8 mouse cellular contexts compared by ENCODE assay signal in genomic region chr2:148443249-148443958, GRCm38 (mm10). TPM values are rescaled to one million over a fixed set of nuclear protein-coding genes. Genes with fewer than 3 reads are reported as not detected.
DNase-seq lines count a peak whose midpoint lies in the region; ATAC-seq lines count a peak whose summit lies in the region.

Gene Cd93 (minus strand): TSS chr2:148443563.

- peak within 1 kb of the TSS; percentile 27 for H3K4me3 ChIP-seq in forebrain, embryonic 10.5 days
- no peak within 1 kb of the TSS for H3K4me3 ChIP-seq in forebrain, embryonic 11.5 days (ENCODE audit: low read depth, low read length)
- H3K4me3 ChIP-seq in embryonic facial prominence, embryonic 13.5 days, result peak within 1 kb of the TSS; percentile 17
- H3K4me3 ChIP-seq in limb, embryonic 11.5 days (ENCODE audit: low read depth, low read length), result 0 out of 2 replicates have a peak within 1 kb of the TSS, but pooled peaks have one; percentile 3
- H3K4me3 ChIP-seq in midbrain, embryonic 11.5 days (ENCODE audit: low read depth, low read length), result no peak within 1 kb of the TSS

- DNase-seq in forebrain, embryonic 10.5 days (ENCODE audit: extremely low spot score, low spot score), result no peak
- no peak for DNase-seq in forebrain, embryonic 11.5 days (ENCODE audit: low spot score)
- peak; percentile 66 for DNase-seq in heart, postnatal 25 days (ENCODE audit: low spot score)
- no peak for DNase-seq in limb, embryonic 11.5 days (ENCODE audit: low spot score)
- DNase-seq in midbrain, embryonic 11.5 days (ENCODE audit: low spot score, missing footprints), result no peak
- DNase-seq in thymus, adult 18-20 months, result peak; percentile 5 to 29
- DNase-seq in layer of hippocampus, adult 9-11 months, result no peak

- no peak within 1 kb of the TSS for H3K9ac ChIP-seq in forebrain, embryonic 11.5 days (ENCODE audit: low read length)
- H3K9ac ChIP-seq in embryonic facial prominence, embryonic 13.5 days, result peak within 1 kb of the TSS; percentile 49; the same call in 1 of the 2 replicates
- no peak within 1 kb of the TSS for H3K9ac ChIP-seq in limb, embryonic 11.5 days (ENCODE audit: low read length)
- no peak within 1 kb of the TSS for H3K9ac ChIP-seq in midbrain, embryonic 11.5 days (ENCODE audit: low read length)

- H3K36me3 ChIP-seq in forebrain, embryonic 10.5 days (replicated peaks), result no peaks in the 10 kb centered on the region
- H3K36me3 ChIP-seq in forebrain, embryonic 11.5 days (ENCODE audit: control insufficient read depth, insufficient read depth, low read length), result no peaks in the 10 kb centered on the region
- H3K36me3 ChIP-seq in embryonic facial prominence, embryonic 13.5 days, result no peaks in the 10 kb centered on the region
- H3K36me3 ChIP-seq in limb, embryonic 11.5 days (ENCODE audit: control insufficient read depth, insufficient read depth, low read length), result no peaks in the 10 kb centered on the region
- H3K36me3 ChIP-seq in midbrain, embryonic 11.5 days (ENCODE audit: control insufficient read depth, insufficient read depth, low read length), result no peaks in the 10 kb centered on the region

- ATAC-seq in forebrain, embryonic 11.5 days (replicated peaks; ENCODE audit: low FRiP score), result no peak; the same call in 1 of the 2 replicates
- ATAC-seq in embryonic facial prominence, embryonic 13.5 days (ENCODE audit: insufficient number of reproducible peaks, insufficient read depth, low FRiP score, low TSS enrichment, low read depth), result no peak
- ATAC-seq in limb, embryonic 11.5 days (ENCODE audit: insufficient number of reproducible peaks, low FRiP score, low TSS enrichment, low read depth), result no peak
- ATAC-seq in midbrain, embryonic 11.5 days (ENCODE audit: low FRiP score), result peak; percentile 42; the same call in 1 of the 2 replicates

- no peaks in the 10 kb centered on the region for H3K27me3 ChIP-seq in forebrain, embryonic 10.5 days (ENCODE audit: poor library complexity, severe bottlenecking)
- H3K27me3 ChIP-seq in forebrain, embryonic 11.5 days (ENCODE audit: control insufficient read depth, insufficient read depth, low read length), result no peaks in the 10 kb centered on the region
- no peaks in the 10 kb centered on the region; the same call in 1 of the 2 replicates for H3K27me3 ChIP-seq in embryonic facial prominence, embryonic 13.5 days
- no peaks in the 10 kb centered on the region for H3K27me3 ChIP-seq in limb, embryonic 11.5 days (ENCODE audit: control insufficient read depth, insufficient read depth, low read length)
- no peaks in the 10 kb centered on the region for H3K27me3 ChIP-seq in midbrain, embryonic 11.5 days (ENCODE audit: control insufficient read depth, insufficient read depth, low read length)

- WGBS in forebrain, embryonic 10.5 days, result 57% methylated on average over 13 of the region's 13 CpGs
- 63% methylated on average over 13 of the region's 13 CpGs for WGBS in forebrain, embryonic 11.5 days
- WGBS in embryonic facial prominence, embryonic 13.5 days, result 50% methylated on average over 13 of the region's 13 CpGs
- WGBS in limb, embryonic 11.5 days, result 56% methylated on average over 13 of the region's 13 CpGs
- WGBS in midbrain, embryonic 11.5 days, result 60% methylated on average over 13 of the region's 13 CpGs

- no peak within 1 kb of the TSS for H3K4me2 ChIP-seq in forebrain, embryonic 11.5 days (ENCODE audit: low read depth, low read length, severe bottlenecking)
- no peak within 1 kb of the TSS for H3K4me2 ChIP-seq in embryonic facial prominence, embryonic 13.5 days
- H3K4me2 ChIP-seq in limb, embryonic 11.5 days (ENCODE audit: low read depth, severe bottlenecking), result no peak within 1 kb of the TSS
- H3K4me2 ChIP-seq in midbrain, embryonic 11.5 days, result no peak within 1 kb of the TSS

- intact Hi-C loops in heart, postnatal 25 days (cut with DNase I), result loop anchor here (2.0 to 10.0 kb wide), 2 partner anchors 33 to 91 kb away; no protein-coding TSS in a partner anchor

- H3K9me3 ChIP-seq in forebrain, embryonic 10.5 days, result no peaks in the 10 kb centered on the region
- H3K9me3 ChIP-seq in forebrain, embryonic 11.5 days (ENCODE audit: control insufficient read depth, low read length), result no peaks in the 10 kb centered on the region
- no peaks in the 10 kb centered on the region for H3K9me3 ChIP-seq in embryonic facial prominence, embryonic 13.5 days
- no peaks in the 10 kb centered on the region for H3K9me3 ChIP-seq in limb, embryonic 11.5 days (ENCODE audit: control insufficient read depth, low read length)
- no peaks in the 10 kb centered on the region for H3K9me3 ChIP-seq in midbrain, embryonic 11.5 days (ENCODE audit: control insufficient read depth, low read length)

- peaks cover 10% of the 10 kb centered on the region; the same call in 1 of the 2 replicates for H3K4me1 ChIP-seq in forebrain, embryonic 10.5 days
- no peaks in the 10 kb centered on the region for H3K4me1 ChIP-seq in forebrain, embryonic 11.5 days (replicated peaks; ENCODE audit: control insufficient read depth, insufficient read depth, low read length)
- H3K4me1 ChIP-seq in embryonic facial prominence, embryonic 13.5 days, result no peaks in the 10 kb centered on the region
- no peaks in the 10 kb centered on the region for H3K4me1 ChIP-seq in limb, embryonic 11.5 days (ENCODE audit: control insufficient read depth, insufficient read depth, low read length)
- H3K4me1 ChIP-seq in midbrain, embryonic 11.5 days (ENCODE audit: control insufficient read depth, insufficient read depth, low read length), result no peaks in the 10 kb centered on the region

- H3K27ac ChIP-seq in forebrain, embryonic 10.5 days, result peak within 1 kb of the TSS; percentile 66
- H3K27ac ChIP-seq in forebrain, embryonic 11.5 days (ENCODE audit: low read depth, low read length), result no peak within 1 kb of the TSS
- H3K27ac ChIP-seq in embryonic facial prominence, embryonic 13.5 days, result 0 out of 2 replicates have a peak within 1 kb of the TSS, but pooled peaks have one; percentile 55
- no peak within 1 kb of the TSS; the same call in 1 of the 2 replicates for H3K27ac ChIP-seq in limb, embryonic 11.5 days (replicated peaks; ENCODE audit: low read depth, low read length)
- H3K27ac ChIP-seq in midbrain, embryonic 11.5 days (ENCODE audit: low read depth, low read length), result no peak within 1 kb of the TSS

RNA-seq across cellular contexts. Expression of gene Cd93, which starts in this region (rescaled TPM):
- 5.0 and 5.1 TPM in 2 replicates for polyA plus RNA-seq in forebrain, embryonic 10.5 days (2016; fragmentation: Nextera tagmentation; extraction: Ambion mirVana)
- polyA plus RNA-seq in forebrain, embryonic 11.5 days (2014; fragmentation: Nextera tagmentation; extraction: Ambion mirVana), result 5.2 and 5.8 TPM in 2 replicates
- polyA plus RNA-seq in embryonic facial prominence, embryonic 13.5 days (2015; fragmentation: Nextera tagmentation; extraction: Ambion mirVana), result 8.0 and 9.7 TPM in 2 replicates
- 10 to 100 TPM; 70.2 to 74.9 TPM for total RNA-seq in heart, postnatal 25 days (2021)
- 5.2 and 5.9 TPM in 2 replicates for polyA plus RNA-seq in limb, embryonic 11.5 days (2014; fragmentation: Nextera tagmentation; extraction: Ambion mirVana)
- polyA plus RNA-seq in midbrain, embryonic 11.5 days (2014; fragmentation: Nextera tagmentation; extraction: Ambion mirVana), result 5.9 and 7.3 TPM in 2 replicates

Comparison
In these comparisons a context has a peak if more than half of its experiments do, and no peak if none do; other contexts are left out.
1. H3K27ac ChIP-seq: peak in forebrain, embryonic 10.5 days (single experiment) and embryonic facial prominence, embryonic 13.5 days (single experiment); none in forebrain, embryonic 11.5 days (single experiment), limb, embryonic 11.5 days (single experiment) and midbrain, embryonic 11.5 days (single experiment).
2. H3K4me3 ChIP-seq: peak in forebrain, embryonic 10.5 days (single experiment), embryonic facial prominence, embryonic 13.5 days (single experiment) and limb, embryonic 11.5 days (single experiment); none in forebrain, embryonic 11.5 days (single experiment) and midbrain, embryonic 11.5 days (single experiment).
3. DNase-seq: peak in heart, postnatal 25 days (single experiment) and thymus, adult 18-20 months (2 of 2); none in forebrain, embryonic 10.5 days (single experiment), forebrain, embryonic 11.5 days (single experiment), limb, embryonic 11.5 days (single experiment), midbrain, embryonic 11.5 days (single experiment) and layer of hippocampus, adult 9-11 months (single experiment).